Mouse (Mus musculus) hindbrain, postnatal 0 days (tissue): Measurements from ENCODE around the gene Slc35g3. TPM values are rescaled to one million over a fixed set of nuclear protein-coding genes. Genes with fewer than 3 reads are reported as not detected.

ENCODE experiments used
- ATAC-seq: fragments of 200-750 bp; cut with Nextera tagmentation; 2 replicates; pipeline ENCODE4 v1.8.0; 2017; ENCODE audit warnings: mild to moderate bottlenecking, moderate TSS enrichment, moderate library complexity
- DNase-seq: peaks from one replicate; pipeline ENCODE4 v3.0.0-alpha.2; 2015; ENCODE audit warnings: low spot score
- H3K27ac ChIP-seq: fragments of 300-500 bp; sonication (generic); 2 replicates; pipeline ENCODE4 v1.5.1; 2014; ENCODE audit warnings: mild to moderate bottlenecking
- H3K27me3 ChIP-seq: fragments of 300-500 bp; sonication (generic); 2 replicates; pipeline ENCODE4 v1.6.1; 2014; ENCODE audit warnings: low read length, mixed read lengths; ENCODE audit not compliant: insufficient read depth
- H3K36me3 ChIP-seq: fragments of 300-500 bp; sonication (generic); 2 replicates; pipeline ENCODE4 v1.6.1; 2014; ENCODE audit warnings: low read length, mixed read lengths; ENCODE audit not compliant: insufficient read depth
- H3K4me1 ChIP-seq: fragments of 300-500 bp; sonication (generic); 2 replicates; pipeline ENCODE4 v1.6.1; 2014; ENCODE audit warnings: antibody characterized with exemption, low read length, mixed read lengths; ENCODE audit not compliant: insufficient read depth
- H3K4me2 ChIP-seq: fragments of 300-500 bp; sonication (generic); 2 replicates; pipeline ENCODE4 v1.6.1; 2014; ENCODE audit warnings: low read depth, mild to moderate bottlenecking, low read length, moderate library complexity, mixed read lengths
- H3K4me3 ChIP-seq: fragments of 300-500 bp; sonication (generic); 2 replicates; pipeline ENCODE4 v1.5.1; 2014; ENCODE audit warnings: low read length
- H3K9ac ChIP-seq: fragments of 300-500 bp; sonication (generic); replicated peaks from 2 replicates; pipeline ENCODE4 v1.6.1; 2014; ENCODE audit warnings: mild to moderate bottlenecking, low read length, moderate library complexity, mixed read lengths
- H3K9me3 ChIP-seq: fragments of 300-500 bp; sonication (generic); 2 replicates; pipeline ENCODE4 v1.6.1; 2016; ENCODE audit warnings: low read length, mixed read lengths
- CTCF ChIP-seq: IDR thresholded peaks from 2 replicates; pipeline ENCODE4 v1.5.1; 2016; ENCODE audit warnings: antibody characterized with exemption, control low read depth, low read depth
- WGBS: fragments of 180-500 bp; shearing (Covaris S2); extraction: QIAGEN DNeasy Blood & Tissue Kit; methylation state at CpG from one replicate; pipeline ENCODE4 v1.1.7; 2014; 5-methylcytosine and 5-hydroxymethylcytosine counted together
- polyA plus RNA-seq: library from polyadenylated mRNA; unstranded; fragments of >200 nt; fragmentation: Nextera tagmentation; extraction: Ambion mirVana; gene quantifications from 2 replicates; pipeline ENCODE4 v1.2.1, GENCODE M21; 2015
- total RNA-seq: library from RNA; depleted of rRNA; stranded (reverse); fragments of >200 nt; gene quantifications from 2 replicates; pipeline ENCODE4 v1.2.3, GENCODE M21; 2014

Slc35g3 gene
- total and polyA plus RNA-seq, 2 experiments from 2014 or later = 0.15 TPM; not detected in 1

GRCm38 (mm10) chr11:69765221-69766125 lies 3.7 kb upstream of the Slc35g3 start, which contains the start of gene Zbtb4:
Gene Zbtb4, plus strand, starts transcription at chr11:69765912.
- WGBS = 19% methylated on average over 34 of the region's 55 CpGs
- peak within 1 kb of the TSS; percentile 99 for H3K9ac ChIP-seq
- TF ChIP-seq CTCF = no peak
- H3K4me3 ChIP-seq = peak within 1 kb of the TSS; percentile 96
- H3K36me3 ChIP-seq = no peaks in the 10 kb centered on the region
- H3K27me3 ChIP-seq = no peaks in the 10 kb centered on the region
- H3K4me2 ChIP-seq = peak within 1 kb of the TSS; percentile 74
- peak within 1 kb of the TSS; percentile 96 for H3K27ac ChIP-seq
- peak; percentile 76 for ATAC-seq
- peak; percentile 65 for DNase-seq
- peaks cover 11% of the 10 kb centered on the region; the same call in 1 of the 2 replicates for H3K4me1 ChIP-seq
- H3K9me3 ChIP-seq = no peaks in the 10 kb centered on the region

GRCm38 (mm10) chr11:69763551-69763950 lies 1.8 kb upstream of the Slc35g3 start:
- H3K4me1 ChIP-seq = peaks cover 22% of the 10 kb centered on the region
- peak; percentile 45 for TF ChIP-seq CTCF
- ATAC-seq = no peak
- DNase-seq = peak; percentile 32
- H3K4me3 ChIP-seq = no peak overlapping the region
- no peak overlapping the region for H3K4me2 ChIP-seq
- H3K27me3 ChIP-seq = no peaks in the 10 kb centered on the region
- no peaks in the 10 kb centered on the region for H3K9me3 ChIP-seq
- H3K9ac ChIP-seq = no peak overlapping the region
- H3K36me3 ChIP-seq = no peaks in the 10 kb centered on the region
- no peak overlapping the region for H3K27ac ChIP-seq
- WGBS = 76% methylated on average over 7 of the region's 7 CpGs

- Histone ChIP-seq H3K4me3 (no peak overlapping the region), H3K27me3 (no peaks in the 10 kb centered on the region), H3K36me3 (no peaks in the 10 kb centered on the region), H3K27ac (peak overlapping the region; percentile 99), H3K4me2 (no peak overlapping the region), H3K9me3 (no peaks in the 10 kb centered on the region), H3K9ac (no peak overlapping the region), H3K4me1 (peaks cover 25% of the 10 kb centered on the region)
- WGBS = 94% methylated on average over 7 of the region's 7 CpGs
- no peak for TF ChIP-seq CTCF
- DNase-seq = no peak
- no peak for ATAC-seq
These were observed 917 bp downstream of the Slc35g3 start for GRCm38 (mm10) chr11:69760901-69761200.

- no peak for TF ChIP-seq CTCF
- Histone ChIP-seq H3K9me3 (no peaks in the 10 kb centered on the region), H3K36me3 (no peaks in the 10 kb centered on the region), H3K9ac (peak overlapping the region; percentile 75), H3K27ac (peak overlapping the region; percentile 99), H3K4me1 (peaks cover 27% of the 10 kb centered on the region), H3K27me3 (no peaks in the 10 kb centered on the region), H3K4me3 (no peak overlapping the region), H3K4me2 (peak overlapping the region; percentile 80)
- DNase-seq (no peak), ATAC-seq (no peak)
- 82% methylated on average over 14 of the region's 14 CpGs for WGBS
These were observed 1.4 kb downstream of the Slc35g3 start for GRCm38 (mm10) chr11:69760160-69760900.

GRCm38 (mm10) chr11:69758971-69759721 lies 2.6 kb downstream of the Slc35g3 start:
- Histone ChIP-seq H3K4me2 (peak overlapping the region; percentile 80), H3K27me3 (no peaks in the 10 kb centered on the region), H3K9ac (peak overlapping the region; percentile 75), H3K9me3 (no peaks in the 10 kb centered on the region), H3K4me3 (peak overlapping the region; percentile 50), H3K27ac (peak overlapping the region; percentile 99), H3K4me1 (peaks cover 26% of the 10 kb centered on the region), H3K36me3 (no peaks in the 10 kb centered on the region)
- peak; percentile 96 for DNase-seq
- ATAC-seq = peak; percentile 91
- WGBS = under 1% methylated on average over 37 of the region's 37 CpGs
- TF ChIP-seq CTCF = no peak

- Histone ChIP-seq H3K9ac (peak within 1 kb of the TSS; percentile 75), H3K4me3 (peak within 1 kb of the TSS; percentile 50), H3K36me3 (no peaks in the 10 kb centered on the region), H3K27me3 (no peaks in the 10 kb centered on the region), H3K4me1 (peaks cover 26% of the 10 kb centered on the region), H3K27ac (peak within 1 kb of the TSS; percentile 99), H3K4me2 (peak within 1 kb of the TSS; percentile 80), H3K9me3 (no peaks in the 10 kb centered on the region)
- WGBS = 2% methylated on average over 36 of the region's 36 CpGs
- TF ChIP-seq CTCF = no peak; the same call in 1 of the 2 replicates
- peak; percentile 99 for DNase-seq
- peak; percentile 97 for ATAC-seq
These were observed 3.2 kb downstream of the Slc35g3 start, which contains the start of gene Polr2a for GRCm38 (mm10) chr11:69758478-69758970. Gene Polr2a, minus strand, starts transcription at chr11:69758637.
